Comparison of ENCODE assay signal across 9 mouse cellular contexts in the genomic region with DNA sequence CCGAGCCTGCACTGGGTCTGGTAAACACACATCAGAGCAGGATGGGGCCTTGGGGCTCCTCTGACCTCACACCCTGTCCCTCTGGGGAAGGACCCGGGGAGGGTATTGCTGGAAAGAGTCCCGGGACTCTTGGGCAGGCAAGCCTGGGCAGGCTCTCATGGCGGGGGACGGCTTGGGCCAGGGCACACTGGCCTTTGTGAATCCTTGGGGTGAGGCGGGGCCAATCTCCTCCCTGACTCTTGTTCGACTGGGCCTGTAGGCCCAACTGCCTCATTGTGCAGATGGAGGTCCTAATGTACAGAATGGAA. TPM values are rescaled to one million over a fixed set of nuclear protein-coding genes. Genes with fewer than 3 reads are reported as not detected.
DNase-seq lines count a peak whose midpoint lies in the region; ATAC-seq and TF ChIP-seq lines count a peak whose summit lies in the region.
"Had no signal": no experiment of that assay in that cellular context is flagged by ENCODE, and none has a peak within 500 bp of the region (broad histone marks: within the 10 kb centered on the region; RNA-seq: fewer than 3 reads in every experiment).

No protein-coding gene starts in this region.

- ATAC-seq in midbrain, embryonic 16.5 days = no peak

- no peak overlapping the region for H3K4me3 ChIP-seq in lung, adult 2 months (replicated peaks; ENCODE audit: extremely low read depth, low read depth, low read length)
- H3K4me3 ChIP-seq in embryonic facial prominence, embryonic 10.5 days = no peak overlapping the region
- H3K4me3 ChIP-seq in hindbrain, embryonic 10.5 days = no peak overlapping the region
- H3K4me3 ChIP-seq in midbrain, embryonic 16.5 days (ENCODE audit: low read depth, low read length) = no peak overlapping the region
- H3K4me3 ChIP-seq: limb, embryonic 13.5 days had no signal

- peak overlapping the region; percentile 78 for H3K27ac ChIP-seq in embryonic facial prominence, embryonic 10.5 days (replicated peaks)
- peak overlapping the region; percentile 90 for H3K27ac ChIP-seq in hindbrain, embryonic 10.5 days
- H3K27ac ChIP-seq in midbrain, embryonic 16.5 days (ENCODE audit: low read length) = peak overlapping the region; percentile 43

- TF ChIP-seq CTCF in lung, adult 2 months (IDR thresholded peaks at IDR 0.05; ENCODE audit: insufficient read depth, low read length) = no peak

- TF ChIP-seq POLR2A in lung, adult 2 months (IDR thresholded peaks at IDR 0.05; ENCODE audit: borderline replicate concordance, extremely low read depth, low read depth, low read length) = no peak

- peaks cover 3% of the 10 kb centered on the region; the same call in 1 of the 2 replicates for H3K4me1 ChIP-seq in lung, adult 2 months (ENCODE audit: control insufficient read depth, insufficient read depth, low read length)
- peaks cover 82% of the 10 kb centered on the region for H3K4me1 ChIP-seq in embryonic facial prominence, embryonic 10.5 days
- peaks cover 82% of the 10 kb centered on the region for H3K4me1 ChIP-seq in hindbrain, embryonic 10.5 days (replicated peaks)
- H3K4me1 ChIP-seq in midbrain, embryonic 16.5 days (ENCODE audit: control insufficient read depth, insufficient read depth, low read length) = peaks cover 24% of the 10 kb centered on the region

- H3K36me3 ChIP-seq in embryonic facial prominence, embryonic 10.5 days (replicated peaks) = no peaks in the 10 kb centered on the region
- H3K36me3 ChIP-seq in hindbrain, embryonic 10.5 days = peaks cover 5% of the 10 kb centered on the region; the same call in 1 of the 2 replicates
- no peaks in the 10 kb centered on the region for H3K36me3 ChIP-seq in midbrain, embryonic 16.5 days (ENCODE audit: control insufficient read depth, insufficient read depth, low read length)
- H3K36me3 ChIP-seq: limb, embryonic 13.5 days had no signal

- DNase-seq in lung, adult 18-20 months = peak; percentile 31 to 52
- no peak for DNase-seq in lung, adult 2 months
- DNase-seq in embryonic facial prominence, embryonic 10.5 days (ENCODE audit: low spot score) = no peak
- no peak for DNase-seq in hindbrain, embryonic 10.5 days (ENCODE audit: low spot score)
- DNase-seq in gastrocnemius, postnatal 10 days = no peak
- DNase-seq in spleen, adult 12 weeks (ENCODE audit: low spot score) = no peak
- DNase-seq: gastrocnemius, postnatal 36 days had no signal

- H3K27me3 ChIP-seq in embryonic facial prominence, embryonic 10.5 days (replicated peaks; ENCODE audit: low read depth, poor library complexity, severe bottlenecking) = peaks cover 47% of the 10 kb centered on the region
- peaks cover 42% of the 10 kb centered on the region for H3K27me3 ChIP-seq in hindbrain, embryonic 10.5 days (ENCODE audit: insufficient read depth, poor library complexity, severe bottlenecking)
- H3K27me3 ChIP-seq in midbrain, embryonic 16.5 days (ENCODE audit: control insufficient read depth, insufficient read depth, low read depth, low read length) = peaks cover 12% of the 10 kb centered on the region

- no peak overlapping the region for H3K9ac ChIP-seq in midbrain, embryonic 16.5 days (ENCODE audit: low read depth, low read length)
- H3K9ac ChIP-seq: limb, embryonic 13.5 days had no signal

- H3K9me3 ChIP-seq in embryonic facial prominence, embryonic 10.5 days = no peaks in the 10 kb centered on the region
- H3K9me3 ChIP-seq in hindbrain, embryonic 10.5 days = no peaks in the 10 kb centered on the region
- no peaks in the 10 kb centered on the region for H3K9me3 ChIP-seq in midbrain, embryonic 16.5 days (replicated peaks; ENCODE audit: control insufficient read depth, low read length, poor library complexity, severe bottlenecking)
- H3K9me3 ChIP-seq: limb, embryonic 13.5 days had no signal

- 71% methylated on average over 7 of the region's 7 CpGs for WGBS in lung, adult 2 months
- 53% methylated on average over 7 of the region's 7 CpGs for WGBS in embryonic facial prominence, embryonic 10.5 days
- 54% methylated on average over 7 of the region's 7 CpGs for WGBS in hindbrain, embryonic 10.5 days
- WGBS in midbrain, embryonic 16.5 days = 42% methylated on average over 7 of the region's 7 CpGs

- no peak overlapping the region for H3K4me2 ChIP-seq in midbrain, embryonic 16.5 days (ENCODE audit: low read length)
- H3K4me2 ChIP-seq: limb, embryonic 13.5 days had no signal

RNA-seq across cellular contexts. Expression of a gene that starts 5.0 kb away (rescaled TPM):
- polyA plus RNA-seq in lung, adult 2 months (2012; rRNA removed) = 78.4 and 114 TPM in 2 replicates
- polyA plus RNA-seq in embryonic facial prominence, embryonic 10.5 days (2016; fragmentation: Nextera tagmentation; extraction: Ambion mirVana) = 2.3 and 3.3 TPM in 2 replicates
- 15.1 and 29.1 TPM in 2 replicates for polyA plus RNA-seq in hindbrain, embryonic 10.5 days (2016; fragmentation: Nextera tagmentation; extraction: Ambion mirVana)
- polyA plus RNA-seq in midbrain, embryonic 16.5 days (2015; fragmentation: Nextera tagmentation; extraction: Ambion mirVana) = 12.1 and 13.6 TPM in 2 replicates
- total RNA-seq in gastrocnemius, postnatal 10 days (2021) = under 1 TPM; 0.14 to 0.29 TPM
- total RNA-seq: gastrocnemius, postnatal 36 days had no signal

RNA-seq across cellular contexts. Expression of a gene that starts 23.1 kb away (rescaled TPM):
- polyA plus RNA-seq in lung, adult 2 months (2012; rRNA removed) = 29.9 and 33.2 TPM in 2 replicates
- polyA plus RNA-seq in embryonic facial prominence, embryonic 10.5 days (2016; fragmentation: Nextera tagmentation; extraction: Ambion mirVana) = 55.4 and 59.7 TPM in 2 replicates
- 52.2 and 79.2 TPM in 2 replicates for polyA plus RNA-seq in hindbrain, embryonic 10.5 days (2016; fragmentation: Nextera tagmentation; extraction: Ambion mirVana)
- polyA plus RNA-seq in midbrain, embryonic 16.5 days (2015; fragmentation: Nextera tagmentation; extraction: Ambion mirVana) = 122 and 127 TPM in 2 replicates
- total RNA-seq in gastrocnemius, postnatal 10 days (2021) = 10 to 100 TPM; 62.7 to 68.3 TPM

RNA-seq across cellular contexts. Expression of a gene that starts 49.4 kb away (rescaled TPM):
- 0.10 and 0.18 TPM in 2 replicates for polyA plus RNA-seq in lung, adult 2 months (2012; rRNA removed)
- polyA plus RNA-seq in embryonic facial prominence, embryonic 10.5 days (2016; fragmentation: Nextera tagmentation; extraction: Ambion mirVana) = 0.25 and 0.39 TPM in 2 replicates
- polyA plus RNA-seq in hindbrain, embryonic 10.5 days (2016; fragmentation: Nextera tagmentation; extraction: Ambion mirVana) = 0.11 and 0.33 TPM in 2 replicates
- 0.46 and 0.62 TPM in 2 replicates for polyA plus RNA-seq in midbrain, embryonic 16.5 days (2015; fragmentation: Nextera tagmentation; extraction: Ambion mirVana)
- total RNA-seq in gastrocnemius, postnatal 10 days (2021) = under 1 TPM; 0.66 to 0.84 TPM

RNA-seq across cellular contexts. Expression of a gene that starts 56.1 kb away (rescaled TPM):
- 29.7 and 42.9 TPM in 2 replicates for polyA plus RNA-seq in lung, adult 2 months (2012; rRNA removed)
- polyA plus RNA-seq in embryonic facial prominence, embryonic 10.5 days (2016; fragmentation: Nextera tagmentation; extraction: Ambion mirVana) = 104 TPM in 2 replicates
- 96.2 and 100 TPM in 2 replicates for polyA plus RNA-seq in hindbrain, embryonic 10.5 days (2016; fragmentation: Nextera tagmentation; extraction: Ambion mirVana)
- polyA plus RNA-seq in midbrain, embryonic 16.5 days (2015; fragmentation: Nextera tagmentation; extraction: Ambion mirVana) = 58.2 and 59.2 TPM in 2 replicates
- 10 to 100 TPM; 74.6 to 77.9 TPM for total RNA-seq in gastrocnemius, postnatal 10 days (2021)

Comparison
In these comparisons a context has a peak if more than half of its experiments do, and no peak if none do; other contexts are left out.
1. DNase-seq: peak in lung, adult 18-20 months (2 of 2); none in lung, adult 2 months (single experiment), embryonic facial prominence, embryonic 10.5 days (single experiment), hindbrain, embryonic 10.5 days (single experiment), gastrocnemius, postnatal 10 days (single experiment) and spleen, adult 12 weeks (single experiment).
2. Peak in every context shown above with its lines, with median percentiles within 50 percentile points of each other: H3K27ac ChIP-seq.